In genomic region chr1:193189151-193189621, GRCm38 (mm10) we compare ENCODE assay signal across 7 mouse cellular contexts. TPM values are rescaled to one million over a fixed set of nuclear protein-coding genes. Genes with fewer than 3 reads are reported as not detected.
A peak's percentile ranks its signal among the peaks of the same experiment; 100 is the strongest.
DNase-seq lines count a peak whose midpoint lies in the region; ATAC-seq and TF ChIP-seq lines count a peak whose summit lies in the region.

No protein-coding gene starts in this region.

- 17% methylated on average over 9 of the region's 9 CpGs for WGBS in heart, embryonic 15.5 days
- WGBS in midbrain, embryonic 16.5 days: 16% methylated on average over 9 of the region's 9 CpGs

- ATAC-seq in heart, embryonic 15.5 days (replicated peaks; ENCODE audit: insufficient number of reproducible peaks, insufficient read depth, low FRiP score, low read depth): peak; percentile 92
- peak; percentile 83; the same call in 1 of the 2 replicates for ATAC-seq in midbrain, embryonic 16.5 days

- no peak overlapping the region for H3K4me3 ChIP-seq in embryonic fibroblast, embryonic 13.5 days (ENCODE audit: insufficient read depth, low read length)
- no peak overlapping the region for H3K4me3 ChIP-seq in heart, embryonic 15.5 days
- no peak overlapping the region for H3K4me3 ChIP-seq in midbrain, embryonic 16.5 days (ENCODE audit: low read depth, low read length)

- H3K9ac ChIP-seq in heart, embryonic 15.5 days: no peak overlapping the region
- no peak overlapping the region for H3K9ac ChIP-seq in midbrain, embryonic 16.5 days (ENCODE audit: low read depth, low read length)

- TF ChIP-seq CTCF in embryonic fibroblast, embryonic 13.5 days (IDR thresholded peaks at IDR 0.05; ENCODE audit: borderline replicate concordance, insufficient read depth, low read length): no peak

- H3K27ac ChIP-seq in embryonic fibroblast, embryonic 13.5 days (ENCODE audit: insufficient read depth, low read length): peak overlapping the region; percentile 68
- peak overlapping the region; percentile 92 for H3K27ac ChIP-seq in heart, embryonic 15.5 days
- peak overlapping the region; percentile 62; the same call in 1 of the 2 replicates for H3K27ac ChIP-seq in midbrain, embryonic 16.5 days (ENCODE audit: low read length)

- peak overlapping the region; percentile 23; the same call in 1 of the 2 replicates for H3K4me2 ChIP-seq in heart, embryonic 15.5 days
- no peak overlapping the region for H3K4me2 ChIP-seq in midbrain, embryonic 16.5 days (ENCODE audit: low read length)

- TF ChIP-seq POLR2A in embryonic fibroblast, embryonic 13.5 days (IDR thresholded peaks at IDR 0.05; ENCODE audit: low read depth, low read length): no peak

- H3K27me3 ChIP-seq in heart, embryonic 15.5 days: no peaks in the 10 kb centered on the region
- H3K27me3 ChIP-seq in midbrain, embryonic 16.5 days (ENCODE audit: control insufficient read depth, insufficient read depth, low read depth, low read length): no peaks in the 10 kb centered on the region

- H3K4me1 ChIP-seq in embryonic fibroblast, embryonic 13.5 days (ENCODE audit: control insufficient read depth, insufficient read depth, low read length): peaks cover 7% of the 10 kb centered on the region
- H3K4me1 ChIP-seq in heart, embryonic 15.5 days (replicated peaks): peaks cover 40% of the 10 kb centered on the region
- peaks cover 6% of the 10 kb centered on the region for H3K4me1 ChIP-seq in midbrain, embryonic 16.5 days (ENCODE audit: control insufficient read depth, insufficient read depth, low read length)

- H3K36me3 ChIP-seq in heart, embryonic 15.5 days: no peaks in the 10 kb centered on the region
- no peaks in the 10 kb centered on the region for H3K36me3 ChIP-seq in midbrain, embryonic 16.5 days (ENCODE audit: control insufficient read depth, insufficient read depth, low read length)

- DNase-seq in 3T3-L1 (ENCODE audit: low read depth, low spot score): peak; percentile 83
- peak; percentile 68 for DNase-seq in CD4-positive, CD25-positive, alpha-beta regulatory T cell, adult 2 months (ENCODE audit: low read depth, low spot score)
- DNase-seq in layer of hippocampus, postnatal 14 days (ENCODE audit: low spot score in 2 of 2): peak; percentile 34 to 40
- peak; percentile 75 for DNase-seq in thymus, postnatal 14 days

- H3K9me3 ChIP-seq in heart, embryonic 15.5 days (replicated peaks): no peaks in the 10 kb centered on the region
- H3K9me3 ChIP-seq in midbrain, embryonic 16.5 days (replicated peaks; ENCODE audit: control insufficient read depth, low read length, poor library complexity, severe bottlenecking): no peaks in the 10 kb centered on the region

RNA-seq across cellular contexts. Expression of gene Traf3ip3, which starts 12.3 kb away (rescaled TPM):
- not detected in 2 replicates for polyA plus RNA-seq in embryonic fibroblast, embryonic 13.5 days (2011; ENCODE audit: insufficient read length, low read depth, missing spikeins)
- 2.1 and 6.9 TPM in 2 replicates for polyA plus RNA-seq in heart, embryonic 15.5 days (2015; fragmentation: Nextera tagmentation; extraction: Ambion mirVana)
- 1 to 10 TPM; 2.1 to 3.6 TPM for total RNA-seq in layer of hippocampus, postnatal 14 days (2021)
- 0.77 and 1.1 TPM in 2 replicates for polyA plus RNA-seq in midbrain, embryonic 16.5 days (2015; fragmentation: Nextera tagmentation; extraction: Ambion mirVana)

RNA-seq across cellular contexts. Expression of gene Lamb3, which starts 18.3 kb away (rescaled TPM):
- polyA plus RNA-seq in embryonic fibroblast, embryonic 13.5 days (2011; ENCODE audit: insufficient read length, low read depth, missing spikeins): not detected in 2 replicates
- polyA plus RNA-seq in heart, embryonic 15.5 days (2015; fragmentation: Nextera tagmentation; extraction: Ambion mirVana): 4.7 and 9.0 TPM in 2 replicates
- total RNA-seq in layer of hippocampus, postnatal 14 days (2021): 1 to 10 TPM in 1 of 2 experiments, under 1 TPM in 1; 0.94 to 1.6 TPM
- 0.67 and 0.75 TPM in 2 replicates for polyA plus RNA-seq in midbrain, embryonic 16.5 days (2015; fragmentation: Nextera tagmentation; extraction: Ambion mirVana)

RNA-seq across cellular contexts. Expression of gene A130010J15Rik, which starts 21.3 kb away (rescaled TPM):
- 5.4 and 10.7 TPM in 2 replicates for polyA plus RNA-seq in embryonic fibroblast, embryonic 13.5 days (2011; ENCODE audit: insufficient read length, low read depth, missing spikeins)
- 10.7 and 11.9 TPM in 2 replicates for polyA plus RNA-seq in heart, embryonic 15.5 days (2015; fragmentation: Nextera tagmentation; extraction: Ambion mirVana)
- 1 to 10 TPM; 5.1 to 6.7 TPM for total RNA-seq in layer of hippocampus, postnatal 14 days (2021)
- 12.6 and 12.9 TPM in 2 replicates for polyA plus RNA-seq in midbrain, embryonic 16.5 days (2015; fragmentation: Nextera tagmentation; extraction: Ambion mirVana)

RNA-seq across cellular contexts. Expression of gene Irf6, which starts 36.3 kb away (rescaled TPM):
- 0.32 and 1.3 TPM in 2 replicates for polyA plus RNA-seq in embryonic fibroblast, embryonic 13.5 days (2011; ENCODE audit: insufficient read length, low read depth, missing spikeins)
- 4.8 and 8.3 TPM in 2 replicates for polyA plus RNA-seq in heart, embryonic 15.5 days (2015; fragmentation: Nextera tagmentation; extraction: Ambion mirVana)
- under 1 TPM; 0.45 to 0.65 TPM for total RNA-seq in layer of hippocampus, postnatal 14 days (2021)
- polyA plus RNA-seq in midbrain, embryonic 16.5 days (2015; fragmentation: Nextera tagmentation; extraction: Ambion mirVana): 0.66 and 0.67 TPM in 2 replicates

RNA-seq across cellular contexts. Expression of gene Diexf, which starts 59.1 kb away (rescaled TPM):
- 22.3 and 25.4 TPM in 2 replicates for polyA plus RNA-seq in embryonic fibroblast, embryonic 13.5 days (2011; ENCODE audit: insufficient read length, low read depth, missing spikeins)
- 3.8 and 4.9 TPM in 2 replicates for polyA plus RNA-seq in heart, embryonic 15.5 days (2015; fragmentation: Nextera tagmentation; extraction: Ambion mirVana)
- 10 to 100 TPM; 17.4 to 24.1 TPM for total RNA-seq in layer of hippocampus, postnatal 14 days (2021)
- 8.9 and 9.7 TPM in 2 replicates for polyA plus RNA-seq in midbrain, embryonic 16.5 days (2015; fragmentation: Nextera tagmentation; extraction: Ambion mirVana)
